ENCODE assay signal across 11 mouse cellular contexts in the genomic region with DNA sequence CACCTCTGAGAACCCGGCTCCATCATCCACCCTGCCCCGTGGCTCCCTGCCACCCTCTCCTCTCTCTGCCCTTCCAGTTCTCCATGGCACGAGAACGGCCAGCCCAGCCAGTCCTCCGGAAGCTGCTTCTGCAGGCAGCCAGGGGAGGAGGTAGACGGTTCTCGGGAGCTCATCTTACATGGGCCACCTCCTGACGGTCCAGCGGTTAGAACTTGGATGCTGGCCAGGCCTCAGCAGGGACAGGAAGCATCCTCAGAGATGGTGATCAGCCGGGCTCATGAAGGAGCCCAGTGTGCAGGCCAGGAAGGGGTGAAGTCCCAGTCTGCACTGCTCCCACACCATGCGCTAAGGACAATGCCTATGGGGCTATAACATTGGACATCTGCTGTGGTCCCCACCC. TPM values are rescaled to one million over a fixed set of nuclear protein-coding genes. Genes with fewer than 3 reads are reported as not detected.
DNase-seq lines count a peak whose midpoint lies in the region; ATAC-seq lines count a peak whose summit lies in the region.
"Had no signal": no experiment of that assay in that cellular context is flagged by ENCODE, and none has a peak within 500 bp of the region (broad histone marks: within the 10 kb centered on the region; RNA-seq: fewer than 3 reads in every experiment).

No protein-coding gene starts in this region.

- H3K4me1 ChIP-seq in lung, embryonic 16.5 days (replicated peaks; ENCODE audit: control insufficient read depth, insufficient read depth, low read length) = peaks cover 4% of the 10 kb centered on the region

- ATAC-seq in lung, embryonic 16.5 days (ENCODE audit: low read depth) = peak; percentile 59; the same call in 1 of the 2 replicates

- H3K27me3 ChIP-seq in lung, embryonic 16.5 days (ENCODE audit: control insufficient read depth, insufficient read depth, low read depth, low read length) = no peaks in the 10 kb centered on the region

- H3K27ac ChIP-seq in lung, embryonic 16.5 days (ENCODE audit: low read length) = peak overlapping the region; percentile 0; the same call in 1 of the 2 replicates

- intact Hi-C loops in gastrocnemius, postnatal 14 days (cut with DNase I; ENCODE audit: low total_unique reads) = no loop called here

- H3K9me3 ChIP-seq in lung, embryonic 16.5 days (ENCODE audit: control insufficient read depth, low read length) = no peaks in the 10 kb centered on the region

- peak; percentile 65 for DNase-seq in gastrocnemius, postnatal 14 days
- DNase-seq in gastrocnemius, adult 18-20 months (ENCODE audit: low spot score) = no peak
- DNase-seq in adrenal gland, postnatal 14 days = peak; percentile 72
- DNase-seq in heart, postnatal 4 days = peak; percentile 61
- no peak for DNase-seq in layer of hippocampus, adult 9-11 months
- no peak for DNase-seq in c-Kit-positive CD71-positive TER-119-positive erythroid progenitor cells, embryonic 14.5 days (ENCODE audit: low spot score)
- DNase-seq in urinary bladder, adult 18-20 months (ENCODE audit: low spot score in 2 of 2) = no peak

- no peak overlapping the region for H3K4me2 ChIP-seq in lung, embryonic 16.5 days (ENCODE audit: low read depth, low read length)

- WGBS in lung, embryonic 16.5 days = 32% methylated on average over 11 of the region's 11 CpGs

- H3K36me3 ChIP-seq in lung, embryonic 16.5 days (ENCODE audit: control insufficient read depth, insufficient read depth, low read length) = no peaks in the 10 kb centered on the region

- H3K9ac ChIP-seq in lung, embryonic 16.5 days (ENCODE audit: low read length) = no peak overlapping the region

- no peak overlapping the region for H3K4me3 ChIP-seq in lung, embryonic 16.5 days (ENCODE audit: low read length)

RNA-seq across cellular contexts. Expression of gene 2900026A02Rik, which starts 6.6 kb away (rescaled TPM):
- 10 to 100 TPM; 29.2 to 35.1 TPM for total RNA-seq in gastrocnemius, postnatal 14 days (2021)
- 10 to 100 TPM; 21.3 to 25.8 TPM for total RNA-seq in gastrocnemius, adult 18-20 months (2021)
- total RNA-seq in adrenal gland, postnatal 14 days (2021) = 18.2 and 20.7 TPM in 2 replicates
- 10 to 100 TPM; 46.8 to 48.3 TPM for total RNA-seq in heart, postnatal 4 days (2021)
- 12.6 TPM in 2 replicates for polyA plus RNA-seq in lung, embryonic 16.5 days (2015; fragmentation: Nextera tagmentation; extraction: Ambion mirVana)

RNA-seq across cellular contexts. Expression of gene Tmem211, which starts 12.3 kb away (rescaled TPM):
- total RNA-seq in gastrocnemius, postnatal 14 days (2021) = not detected
- total RNA-seq in gastrocnemius, adult 18-20 months (2021) = not detected
- total RNA-seq in adrenal gland, postnatal 14 days (2021) = not detected in 2 replicates
- total RNA-seq in heart, postnatal 4 days (2021) = not detected
- not detected in 2 replicates for polyA plus RNA-seq in lung, embryonic 16.5 days (2015; fragmentation: Nextera tagmentation; extraction: Ambion mirVana)
- total RNA-seq: left cerebral cortex, postnatal 25 days; megakaryocyte-erythroid progenitor cell, adult 5-6 weeks had no signal
- polyA plus RNA-seq: hindbrain, embryonic 11.5 days had no signal

Comparison
In these comparisons a context has a peak if more than half of its experiments do, and no peak if none do; other contexts are left out.
1. DNase-seq: peak in gastrocnemius, postnatal 14 days (single experiment), adrenal gland, postnatal 14 days (single experiment) and heart, postnatal 4 days (single experiment); none in gastrocnemius, adult 18-20 months (single experiment), layer of hippocampus, adult 9-11 months (single experiment), c-Kit-positive CD71-positive TER-119-positive erythroid progenitor cells, embryonic 14.5 days (single experiment) and urinary bladder, adult 18-20 months (0 of 2).